Mouse (Mus musculus) stomach, postnatal 0 days (tissue): ENCODE results near the gene Lyl1.

Source experiments
- CTCF ChIP-seq: IDR thresholded peaks from 2 replicates; pipeline ENCODE4 v1.5.1; 2016; ENCODE audit warnings: antibody characterized with exemption, low read depth, mild to moderate bottlenecking, moderate library complexity
- EP300 ChIP-seq: optimal IDR thresholded peaks from 2 replicates; pipeline ENCODE3; 2016; ENCODE audit warnings: antibody characterized with exemption

DNA sequence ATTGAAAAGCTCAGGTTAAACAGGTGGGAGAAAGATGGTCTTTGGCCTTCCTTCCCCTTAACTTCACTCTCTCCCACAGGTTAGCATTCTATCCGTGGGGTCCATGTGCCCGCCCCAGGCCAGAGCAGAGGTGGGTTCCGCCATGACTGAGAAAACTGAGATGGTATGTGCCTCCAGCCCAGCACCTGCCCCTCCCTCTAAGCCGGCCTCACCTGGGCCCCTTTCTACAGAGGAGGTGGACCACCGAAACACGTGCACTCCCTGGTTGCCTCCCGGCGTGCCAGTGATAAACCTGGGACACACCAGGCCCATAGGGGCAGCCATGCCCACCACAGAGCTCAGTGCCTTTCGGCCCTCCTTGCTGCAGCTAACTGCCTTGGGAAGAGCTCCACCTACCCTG is 1.3 kb downstream of the Lyl1 start:
- no peak for TF ChIP-seq EP300
- TF ChIP-seq CTCF, result 0 out of 2 replicates have a peak, but pooled peaks have one; percentile 3
